Mouse (Mus musculus) stomach, postnatal 0 days (tissue): ENCODE measurements around the gene Tspan7. TPM values are rescaled to one million over a fixed set of nuclear protein-coding genes. Genes with fewer than 3 reads are reported as not detected.
A peak's percentile ranks its signal among the peaks of the same experiment; 100 is the strongest.

Experiments
- ATAC-seq: fragments of 200-750 bp; cut with Nextera tagmentation; 2 replicates; pipeline ENCODE4 v1.8.0; 2017; ENCODE audit not compliant: low FRiP score, low TSS enrichment
- DNase-seq: peaks from one replicate; pipeline ENCODE4 v3.0.0-alpha.2; 2016; ENCODE audit warnings: low spot score
- H3K27ac ChIP-seq: fragments of 300-500 bp; sonication (generic); replicated peaks from 2 replicates; pipeline ENCODE4 v1.5.1; 2014; ENCODE audit warnings: mild to moderate bottlenecking, control low read depth
- H3K27me3 ChIP-seq: fragments of 300-500 bp; sonication (generic); 2 replicates; pipeline ENCODE4 v1.6.1; 2014; ENCODE audit warnings: low read length; ENCODE audit not compliant: control insufficient read depth, insufficient read depth
- H3K36me3 ChIP-seq: fragments of 300-500 bp; sonication (generic); 2 replicates; pipeline ENCODE4 v1.6.1; 2014; ENCODE audit warnings: low read length, mixed read lengths; ENCODE audit not compliant: control insufficient read depth, insufficient read depth
- H3K4me1 ChIP-seq: fragments of 300-500 bp; sonication (generic); replicated peaks from 2 replicates; pipeline ENCODE4 v1.6.1; 2014; ENCODE audit warnings: antibody characterized with exemption; ENCODE audit not compliant: control insufficient read depth, insufficient read depth
- H3K4me2 ChIP-seq: fragments of 300-500 bp; sonication (generic); replicated peaks from 2 replicates; pipeline ENCODE4 v1.6.1; 2014; ENCODE audit warnings: low read depth, mild to moderate bottlenecking, control low read depth, moderate library complexity
- H3K4me3 ChIP-seq: fragments of 300-500 bp; sonication (generic); 2 replicates; pipeline ENCODE4 v1.5.1; 2014; ENCODE audit warnings: low read depth, low read length, control low read depth
- H3K9ac ChIP-seq: fragments of 300-500 bp; sonication (generic); 2 replicates; pipeline ENCODE4 v1.6.1; 2014; ENCODE audit warnings: mild to moderate bottlenecking, low read length, control low read depth, mixed read lengths
- H3K9me3 ChIP-seq: fragments of 300-500 bp; sonication (generic); 2 replicates; pipeline ENCODE4 v1.6.1; 2016; ENCODE audit warnings: low read length; ENCODE audit not compliant: control insufficient read depth
- CTCF ChIP-seq: IDR thresholded peaks from 2 replicates; pipeline ENCODE4 v1.5.1; 2016; ENCODE audit warnings: antibody characterized with exemption, low read depth, mild to moderate bottlenecking, moderate library complexity
- EP300 ChIP-seq: optimal IDR thresholded peaks from 2 replicates; pipeline ENCODE3; 2016; ENCODE audit warnings: antibody characterized with exemption
- WGBS: fragments of 180-500 bp; shearing (Covaris S2); extraction: QIAGEN DNeasy Blood & Tissue Kit; methylation state at CpG from one replicate; pipeline ENCODE4 v1.1.7; 2014; 5-methylcytosine and 5-hydroxymethylcytosine counted together
- polyA plus RNA-seq: library from polyadenylated mRNA; unstranded; fragments of >200 nt; fragmentation: Nextera tagmentation; extraction: Ambion mirVana; gene quantifications from 2 replicates; pipeline ENCODE4 v1.2.1, GENCODE M21; 2015

Gene Tspan7
- polyA plus RNA-seq, 1 experiment from 2014 or later = 72.6 TPM

- no peak for DNase-seq
- no peak overlapping the region for H3K27ac ChIP-seq
- no peak overlapping the region for H3K9ac ChIP-seq
- H3K9me3 ChIP-seq = no peaks in the 10 kb centered on the region
- 85% methylated on average over 5 of the region's 5 CpGs for WGBS
- no peak overlapping the region for H3K4me2 ChIP-seq
- TF ChIP-seq CTCF (no peak), EP300 (no peak)
- H3K27me3 ChIP-seq = no peaks in the 10 kb centered on the region
- no peak for ATAC-seq
- H3K4me1 ChIP-seq = no peaks in the 10 kb centered on the region
- H3K4me3 ChIP-seq = no peak overlapping the region
- no peaks in the 10 kb centered on the region for H3K36me3 ChIP-seq
Observed at GRCm38 (mm10) chrX:10557596-10557995, 72.6 kb downstream of the Tspan7 start.

GRCm38 (mm10) chrX:10558625-10559024, 73.7 kb downstream of the Tspan7 start:
- DNase-seq (no peak), ATAC-seq (no peak)
- Histone ChIP-seq H3K4me3 (no peak overlapping the region), H3K27me3 (no peaks in the 10 kb centered on the region), H3K9me3 (no peaks in the 10 kb centered on the region), H3K4me1 (no peaks in the 10 kb centered on the region), H3K36me3 (no peaks in the 10 kb centered on the region), H3K4me2 (no peak overlapping the region), H3K27ac (no peak overlapping the region), H3K9ac (no peak overlapping the region)
- WGBS = 64% methylated on average over 2 of the region's 2 CpGs
- TF ChIP-seq EP300 (no peak), CTCF (no peak)

- no peak for ATAC-seq
- 78% methylated on average over 3 of the region's 3 CpGs for WGBS
- Histone ChIP-seq H3K4me2 (no peak overlapping the region), H3K27me3 (no peaks in the 10 kb centered on the region), H3K9me3 (no peaks in the 10 kb centered on the region), H3K27ac (no peak overlapping the region), H3K9ac (no peak overlapping the region), H3K36me3 (no peaks in the 10 kb centered on the region), H3K4me1 (no peaks in the 10 kb centered on the region), H3K4me3 (no peak overlapping the region)
- no peak for TF ChIP-seq CTCF
- TF ChIP-seq EP300 = no peak
- no peak for DNase-seq
Observed at GRCm38 (mm10) chrX:10565811-10566210, 80.9 kb downstream of the Tspan7 start.

GRCm38 (mm10) chrX:10574523-10574922, 89.6 kb downstream of the Tspan7 start:
- Histone ChIP-seq H3K4me1 (no peaks in the 10 kb centered on the region), H3K4me3 (no peak overlapping the region), H3K9ac (no peak overlapping the region), H3K27me3 (no peaks in the 10 kb centered on the region), H3K9me3 (no peaks in the 10 kb centered on the region), H3K27ac (no peak overlapping the region), H3K4me2 (no peak overlapping the region), H3K36me3 (no peaks in the 10 kb centered on the region)
- TF ChIP-seq CTCF (no peak), EP300 (no peak)
- 51% methylated on average over 3 of the region's 3 CpGs for WGBS
- peak; percentile 29 for DNase-seq
- no peak for ATAC-seq

DNA sequence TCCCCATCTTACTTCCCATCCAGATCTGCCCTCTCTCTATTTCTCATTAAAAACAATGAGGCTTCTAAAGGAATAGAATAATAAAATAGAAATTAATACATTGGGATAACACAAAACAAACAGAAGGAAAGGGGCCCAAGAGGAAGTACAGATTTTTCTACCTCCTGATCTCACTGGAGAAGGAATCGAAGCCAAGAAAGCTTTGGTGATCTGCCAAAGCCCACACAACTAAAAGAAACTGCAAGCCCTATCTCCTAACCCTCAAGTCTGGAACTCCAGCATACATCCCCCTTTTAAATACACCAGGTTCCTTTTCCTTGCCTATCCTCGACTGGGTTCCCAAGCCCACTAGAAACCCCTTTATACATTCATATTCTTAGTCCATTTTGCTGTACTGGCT, 90.4 kb downstream of the Tspan7 start:
- Histone ChIP-seq H3K4me1 (no peaks in the 10 kb centered on the region), H3K4me2 (no peak overlapping the region), H3K27ac (no peak overlapping the region), H3K9me3 (no peaks in the 10 kb centered on the region), H3K4me3 (no peak overlapping the region), H3K36me3 (no peaks in the 10 kb centered on the region), H3K27me3 (no peaks in the 10 kb centered on the region), H3K9ac (no peak overlapping the region)
- 16% methylated on average over 2 of the region's 2 CpGs for WGBS
- TF ChIP-seq EP300 (no peak), CTCF (no peak)
- DNase-seq (peak; percentile 30), ATAC-seq (0 out of 2 replicates have a peak, but pooled peaks have one; percentile 24)

DNA sequence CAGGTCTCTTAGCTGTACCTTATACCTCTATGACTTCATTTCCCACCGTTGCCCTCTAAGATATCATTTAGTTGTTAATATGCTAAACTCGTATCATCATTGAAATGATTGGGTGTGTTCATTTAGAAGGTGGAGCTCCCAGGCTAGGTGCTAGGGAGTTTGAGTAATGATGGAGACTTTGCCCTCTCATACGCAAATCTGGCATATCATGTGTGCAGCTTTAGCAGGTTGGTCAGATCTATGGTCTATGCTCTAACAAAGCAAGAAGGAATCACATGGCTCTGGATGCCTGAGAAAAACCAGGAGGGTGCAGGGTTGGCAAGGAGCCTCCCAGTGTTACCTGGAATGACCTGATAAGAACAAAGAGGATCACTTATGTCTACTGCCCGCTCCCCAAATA, 91.4 kb downstream of the Tspan7 start:
- TF ChIP-seq EP300 = no peak
- no peak for TF ChIP-seq CTCF
- ATAC-seq = peak; percentile 61; the same call in 1 of the 2 replicates

More for the DNA sequence above, 91.4 kb downstream of the Tspan7 start:
- Histone ChIP-seq H3K9ac (no peak overlapping the region), H3K4me3 (no peak overlapping the region), H3K4me2 (no peak overlapping the region), H3K4me1 (no peaks in the 10 kb centered on the region), H3K27me3 (no peaks in the 10 kb centered on the region), H3K27ac (no peak overlapping the region), H3K9me3 (no peaks in the 10 kb centered on the region), H3K36me3 (no peaks in the 10 kb centered on the region)
- 64% methylated on average over 4 of the region's 4 CpGs for WGBS
- DNase-seq = peak; percentile 16
